Mouse (Mus musculus) heart, postnatal 0 days (tissue): Measurements from ENCODE around the gene Adamtsl4. TPM values are rescaled to one million over a fixed set of nuclear protein-coding genes. Genes with fewer than 3 reads are reported as not detected.

Experiments
- ATAC-seq: fragments of 200-750 bp; cut with Nextera tagmentation; 2 replicates; pipeline ENCODE4 v1.8.0; 2017; ENCODE audit warnings: low read depth, moderate number of reproducible peaks, moderate library complexity; ENCODE audit not compliant: insufficient read depth
- DNase-seq: peaks from one replicate; pipeline ENCODE4 v3.0.0-alpha.2; 2016; ENCODE audit warnings: low spot score
- H3K27ac ChIP-seq: fragments of 300-500 bp; sonication (generic); 2 replicates; pipeline ENCODE4 v1.5.1; 2014; ENCODE audit warnings: low read depth, mild to moderate bottlenecking
- H3K27me3 ChIP-seq: fragments of 300-500 bp; sonication (generic); 2 replicates; pipeline ENCODE4 v1.6.1; 2014; ENCODE audit warnings: low read length, mixed read lengths; ENCODE audit not compliant: control insufficient read depth, insufficient read depth
- H3K36me3 ChIP-seq: fragments of 300-500 bp; sonication (generic); replicated peaks from 2 replicates; pipeline ENCODE4 v1.6.1; 2014; ENCODE audit warnings: low read length, mixed read lengths; ENCODE audit not compliant: control insufficient read depth, insufficient read depth
- H3K4me1 ChIP-seq: fragments of 300-500 bp; sonication (generic); 2 replicates; pipeline ENCODE4 v1.6.1; 2014; ENCODE audit warnings: antibody characterized with exemption; ENCODE audit not compliant: control insufficient read depth, insufficient read depth
- H3K4me2 ChIP-seq: fragments of 300-500 bp; sonication (generic); 2 replicates; pipeline ENCODE4 v1.6.1; 2014; ENCODE audit warnings: low read depth, mild to moderate bottlenecking, low read length, moderate library complexity
- H3K4me3 ChIP-seq: fragments of 300-500 bp; sonication (generic); 2 replicates; pipeline ENCODE4 v1.5.1; 2014; ENCODE audit warnings: low read depth, low read length
- H3K9ac ChIP-seq: fragments of 300-500 bp; sonication (generic); replicated peaks from 2 replicates; pipeline ENCODE4 v1.6.1; 2014; ENCODE audit warnings: low read depth, low read length, mixed read lengths
- H3K9me3 ChIP-seq: fragments of 300-500 bp; sonication (generic); replicated peaks from 2 replicates; pipeline ENCODE4 v1.6.1; 2016; ENCODE audit warnings: low read length; ENCODE audit not compliant: control insufficient read depth
- CTCF ChIP-seq: IDR thresholded peaks from 2 replicates; pipeline ENCODE4 v1.5.1; 2016; ENCODE audit warnings: antibody characterized with exemption, control low read depth, low read depth
- EP300 ChIP-seq: IDR thresholded peaks from 2 replicates; pipeline ENCODE4 v1.6.1; 2016; ENCODE audit warnings: antibody characterized with exemption, low read depth
- WGBS: fragments of 180-500 bp; shearing (Covaris S2); extraction: QIAGEN DNeasy Blood & Tissue Kit; methylation state at CpG from one replicate; pipeline ENCODE4 v1.1.7; 2014; 5-methylcytosine and 5-hydroxymethylcytosine counted together
- microRNA-seq: library from miRNA; unstranded; fragments of <30 nt; microRNA quantifications from one replicate; pipeline ENCODE4, GENCODE M21; 2016
- polyA plus RNA-seq: library from polyadenylated mRNA; unstranded; fragments of >200 nt; fragmentation: Nextera tagmentation; extraction: Ambion mirVana; gene quantifications from 2 replicates; pipeline ENCODE4 v1.2.1, GENCODE M21; 2015
- total RNA-seq: library from RNA; depleted of rRNA; stranded (reverse); fragments of >200 nt; gene quantifications from 2 replicates; pipeline ENCODE4 v1.2.3, GENCODE M21; 2014; ENCODE audit warnings: low replicate concordance; rRNA removed

Adamtsl4 gene
- total and polyA plus RNA-seq, 2 experiments from 2014 or later: 7.5 to 20.2 TPM

GRCm38 (mm10) chr3:95631304-95631703 is 56.4 kb downstream of the Adamtsl4 start:
- Histone ChIP-seq H3K9me3 (no peaks in the 10 kb centered on the region), H3K4me3 (no peak overlapping the region), H3K27me3 (no peaks in the 10 kb centered on the region), H3K4me1 (0 out of 2 replicates have a peak, but pooled peaks cover under 1% of the 10 kb centered on the region), H3K36me3 (peaks cover 83% of the 10 kb centered on the region), H3K9ac (no peak overlapping the region), H3K27ac (no peak overlapping the region), H3K4me2 (no peak overlapping the region)
- no peak for DNase-seq
- 71% methylated on average over 6 of the region's 6 CpGs for WGBS
- ATAC-seq: no peak
- no peak for TF ChIP-seq EP300
- TF ChIP-seq CTCF: no peak

GRCm38 (mm10) chr3:95630856-95631255 is 56.9 kb downstream of the Adamtsl4 start:
- no peak overlapping the region for H3K27ac ChIP-seq
- H3K9me3 ChIP-seq: no peaks in the 10 kb centered on the region
- peaks cover 83% of the 10 kb centered on the region for H3K36me3 ChIP-seq
- H3K4me3 ChIP-seq: no peak overlapping the region
- no peak for DNase-seq
- H3K27me3 ChIP-seq: no peaks in the 10 kb centered on the region
- 65% methylated on average over 3 of the region's 3 CpGs for WGBS
- ATAC-seq: no peak
- no peak overlapping the region for H3K9ac ChIP-seq
- 0 out of 2 replicates have a peak, but pooled peaks cover 5% of the 10 kb centered on the region for H3K4me1 ChIP-seq
- no peak overlapping the region for H3K4me2 ChIP-seq
- TF ChIP-seq EP300 (no peak), CTCF (no peak)

- no peak overlapping the region for H3K4me2 ChIP-seq
- no peak overlapping the region for H3K27ac ChIP-seq
- TF ChIP-seq EP300 (no peak), CTCF (no peak)
- H3K9me3 ChIP-seq: no peaks in the 10 kb centered on the region
- H3K4me1 ChIP-seq: peaks cover 10% of the 10 kb centered on the region
- DNase-seq: no peak
- no peaks in the 10 kb centered on the region for H3K27me3 ChIP-seq
- 73% methylated on average over 4 of the region's 4 CpGs for WGBS
- H3K9ac ChIP-seq: no peak overlapping the region
- ATAC-seq: no peak
- H3K4me3 ChIP-seq: no peak overlapping the region
- peaks cover 73% of the 10 kb centered on the region for H3K36me3 ChIP-seq
Observed at GRCm38 (mm10) chr3:95629755-95630154, 58.0 kb downstream of the Adamtsl4 start.

DNA sequence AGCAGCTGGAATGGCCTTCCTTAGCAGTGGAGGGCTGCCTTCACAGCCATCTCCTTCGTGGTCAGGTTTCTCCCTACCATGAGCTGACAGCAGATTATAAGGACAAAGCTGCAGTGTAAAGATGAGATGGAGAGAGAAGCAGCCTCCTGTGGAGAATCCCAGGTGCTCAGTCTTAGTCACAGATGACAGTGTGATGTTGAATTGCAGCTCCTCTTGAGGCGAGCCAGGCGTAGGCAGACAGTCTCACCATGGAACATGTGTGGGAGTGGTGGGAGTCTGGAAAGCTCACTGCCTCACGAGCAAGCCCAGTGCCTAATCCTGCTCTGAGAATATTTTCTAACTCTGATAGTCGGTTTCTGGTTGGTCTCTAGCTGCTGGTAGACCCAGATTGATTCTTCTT is 60.0 kb downstream of the Adamtsl4 start:
- peaks cover 10% of the 10 kb centered on the region for H3K4me1 ChIP-seq
- no peaks in the 10 kb centered on the region for H3K27me3 ChIP-seq
- H3K36me3 ChIP-seq: peaks cover 60% of the 10 kb centered on the region
- no peak overlapping the region for H3K27ac ChIP-seq
- H3K4me2 ChIP-seq: no peak overlapping the region
- DNase-seq (no peak), ATAC-seq (no peak)
- no peak for TF ChIP-seq CTCF
- TF ChIP-seq EP300: no peak
- no peak overlapping the region for H3K4me3 ChIP-seq
- 73% methylated on average over 5 of the region's 5 CpGs for WGBS
- no peak overlapping the region for H3K9ac ChIP-seq
- no peaks in the 10 kb centered on the region for H3K9me3 ChIP-seq

Small RNAs within 50 kb of the gene (microRNA-seq; reads per million reads assigned to microRNA genes)
- not detected for gene Mir7014

Other genes with a start within 250 kb of the Adamtsl4 start
- 5.4 and 11.6 TPM in 2 replicates for gene Ctsk, start 188.7 kb downstream of the Adamtsl4 start, total RNA-seq
- 18.9 and 19.7 TPM in 2 replicates for gene Ctsk, start 188.7 kb downstream of the Adamtsl4 start, polyA plus RNA-seq
- 6.4 and 9.9 TPM in 2 replicates for gene Ctss, start 161.1 kb downstream of the Adamtsl4 start, total RNA-seq
- gene Ctss, start 161.1 kb downstream of the Adamtsl4 start, polyA plus RNA-seq: 17.0 and 17.5 TPM in 2 replicates
- not detected in 2 replicates for gene Hormad1, start 128.2 kb downstream of the Adamtsl4 start, total RNA-seq
- not detected in 2 replicates for gene Hormad1, start 128.2 kb downstream of the Adamtsl4 start, polyA plus RNA-seq
- gene Golph3l, start 99.0 kb downstream of the Adamtsl4 start, total RNA-seq: 11.2 and 15.2 TPM in 2 replicates
- gene Golph3l, start 99.0 kb downstream of the Adamtsl4 start, polyA plus RNA-seq: 18.0 and 21.0 TPM in 2 replicates
- 43.3 and 49.6 TPM in 2 replicates for gene Ensa, start 62.9 kb downstream of the Adamtsl4 start, total RNA-seq
- 38.5 and 40.6 TPM in 2 replicates for gene Ensa, start 62.9 kb downstream of the Adamtsl4 start, polyA plus RNA-seq
- 213 and 278 TPM in 2 replicates for gene Mcl1, start 29.1 kb downstream of the Adamtsl4 start, total RNA-seq
- gene Mcl1, start 29.1 kb downstream of the Adamtsl4 start, polyA plus RNA-seq: 50.1 and 51.9 TPM in 2 replicates
- 22.9 and 63.8 TPM in 2 replicates for gene Ecm1, start 51.7 kb upstream of the Adamtsl4 start, total RNA-seq
- 55.8 and 59.6 TPM in 2 replicates for gene Ecm1, start 51.7 kb upstream of the Adamtsl4 start, polyA plus RNA-seq
- gene Tars2, start 72.3 kb upstream of the Adamtsl4 start, total RNA-seq: 43.5 and 47.1 TPM in 2 replicates
- 30.0 and 30.3 TPM in 2 replicates for gene Tars2, start 72.3 kb upstream of the Adamtsl4 start, polyA plus RNA-seq
- 25.6 and 28.8 TPM in 2 replicates for gene Rprd2, start 130.9 kb upstream of the Adamtsl4 start, total RNA-seq
- gene Rprd2, start 130.9 kb upstream of the Adamtsl4 start, polyA plus RNA-seq: 15.8 and 20.8 TPM in 2 replicates
- gene Prpf3, start 168.0 kb upstream of the Adamtsl4 start, total RNA-seq: 2.2 and 6.0 TPM in 2 replicates
- 15.8 and 16.3 TPM in 2 replicates for gene Prpf3, start 168.0 kb upstream of the Adamtsl4 start, polyA plus RNA-seq
- 142 and 222 TPM in 2 replicates for gene Mrps21, start 183.6 kb upstream of the Adamtsl4 start, total RNA-seq
- 521 and 561 TPM in 2 replicates for gene Mrps21, start 183.6 kb upstream of the Adamtsl4 start, polyA plus RNA-seq
- 2.3 and 7.3 TPM in 2 replicates for gene Ciart, start 194.3 kb upstream of the Adamtsl4 start, total RNA-seq
- gene Ciart, start 194.3 kb upstream of the Adamtsl4 start, polyA plus RNA-seq: 1.8 and 1.9 TPM in 2 replicates
- gene BC028528, start 204.1 kb upstream of the Adamtsl4 start, total RNA-seq: 5.3 and 41.9 TPM in 2 replicates
- gene BC028528, start 204.1 kb upstream of the Adamtsl4 start, polyA plus RNA-seq: 38.0 and 39.2 TPM in 2 replicates
- gene Aph1a, start 206.1 kb upstream of the Adamtsl4 start, total RNA-seq: 121 and 138 TPM in 2 replicates
- 42.7 and 50.8 TPM in 2 replicates for gene Aph1a, start 206.1 kb upstream of the Adamtsl4 start, polyA plus RNA-seq
- gene Car14, start 216.8 kb upstream of the Adamtsl4 start, total RNA-seq: 126 and 131 TPM in 2 replicates
- gene Car14, start 216.8 kb upstream of the Adamtsl4 start, polyA plus RNA-seq: 137 and 144 TPM in 2 replicates
- 25.9 and 33.5 TPM in 2 replicates for gene Anp32e, start 241.3 kb upstream of the Adamtsl4 start, total RNA-seq
- 105 and 118 TPM in 2 replicates for gene Anp32e, start 241.3 kb upstream of the Adamtsl4 start, polyA plus RNA-seq